Mouse (Mus musculus) liver, embryonic 14.5 days (tissue): ENCODE data around the gene Slc5a9. TPM values are rescaled to one million over a fixed set of nuclear protein-coding genes. Genes with fewer than 3 reads are reported as not detected.

Experiments used
- ATAC-seq: fragments of 200-750 bp; cut with Nextera tagmentation; 2 replicates; pipeline ENCODE4 v1.8.0; 2017; ENCODE audit warnings: moderate number of reproducible peaks, mild to moderate bottlenecking, moderate library complexity; ENCODE audit not compliant: insufficient read depth
- DNase-seq, 3 experiments: peaks; one replicate each; pipeline ENCODE4 v3.0.0-alpha.2; 2012 to 2013; ENCODE audit warnings: low read depth in 3 of 3, low spot score in 3 of 3
- H3K27ac ChIP-seq: fragments of 300-500 bp; sonication (generic); 2 replicates; pipeline ENCODE4 v1.5.1; 2014; ENCODE audit warnings: moderate library complexity, mild to moderate bottlenecking, control low read depth, inconsistent platforms
- H3K27me3 ChIP-seq: fragments of 300-500 bp; sonication (generic); 2 replicates; pipeline ENCODE4 v1.6.1; 2014; ENCODE audit warnings: mild to moderate bottlenecking, low read length, moderate library complexity; ENCODE audit not compliant: control insufficient read depth, insufficient read depth
- H3K36me3 ChIP-seq: fragments of 300-500 bp; sonication (generic); replicated peaks from 2 replicates; pipeline ENCODE4 v1.6.1; 2014; ENCODE audit warnings: low read depth; ENCODE audit not compliant: control insufficient read depth, insufficient read depth
- H3K4me1 ChIP-seq, 2 experiments: fragments of 200-500 bp in 1 of 2; fragments of 300-500 bp in 1 of 2; sonication (generic) in 1 of 2; replicated peaks; 2 replicates each; pipeline ENCODE4 v1.6.1; 2012 to 2014; ENCODE audit warnings: antibody characterized with exemption in 1 of 2, inconsistent platforms in 1 of 2, low read length in 1 of 2; ENCODE audit not compliant: control insufficient read depth in 2 of 2, insufficient read depth in 2 of 2
- H3K4me2 ChIP-seq: fragments of 300-500 bp; sonication (generic); 2 replicates; pipeline ENCODE4 v1.6.1; 2014; ENCODE audit warnings: low read depth, mild to moderate bottlenecking, control low read depth, moderate library complexity
- H3K4me3 ChIP-seq, 2 experiments: fragments of 200-500 bp in 1 of 2; fragments of 300-500 bp in 1 of 2; sonication (generic) in 1 of 2; 2 replicates each; pipeline ENCODE4 v1.5.1; 2012 to 2014; ENCODE audit warnings: low read depth in 2 of 2, low read length in 2 of 2, mild to moderate bottlenecking in 2 of 2, control low read depth in 1 of 2, inconsistent platforms in 1 of 2, moderate library complexity in 1 of 2; ENCODE audit not compliant: insufficient read depth in 1 of 2
- H3K9ac ChIP-seq: fragments of 300-500 bp; sonication (generic); replicated peaks from 2 replicates; pipeline ENCODE4 v1.6.1; 2014; ENCODE audit warnings: mild to moderate bottlenecking, control low read depth, moderate library complexity
- H3K9me3 ChIP-seq: fragments of 300-500 bp; sonication (generic); 2 replicates; pipeline ENCODE4 v1.6.1; 2016; ENCODE audit warnings: low read length, mixed read lengths; ENCODE audit not compliant: control insufficient read depth
- CTCF ChIP-seq: IDR thresholded peaks from 2 replicates; pipeline ENCODE4 v1.5.1; 2016; ENCODE audit warnings: antibody characterized with exemption, low read depth, control low read depth
- EP300 ChIP-seq: IDR thresholded peaks from 2 replicates; pipeline ENCODE4 v1.6.1; 2016; ENCODE audit warnings: antibody characterized with exemption, low read depth
- WGBS: fragments of 180-500 bp; shearing (Covaris S2); extraction: QIAGEN DNeasy Blood & Tissue Kit; methylation state at CpG from one replicate; pipeline ENCODE4 v1.1.7; 2014; ENCODE audit not compliant: insufficient replicate concordance; 5-methylcytosine and 5-hydroxymethylcytosine counted together
- polyA plus RNA-seq, 2 experiments: library from polyadenylated mRNA; depleted of rRNA in 1 of 2; stranded (reverse) in 1 of 2; unstranded in 1 of 2; fragments of >200 nt; fragmentation: Nextera tagmentation in 1 of 2; extraction: Ambion mirVana in 1 of 2; gene quantifications; 2 replicates each; pipeline versions ENCODE4 v1.2.1 to v1.2.3; 2012 to 2014

The Slc5a9 gene
- polyA plus RNA-seq, 2 experiments, result 0.03 to 0.04 TPM

- DNase-seq (no peak), ATAC-seq (no peak)
- H3K4me1 ChIP-seq, result no peaks in the 10 kb centered on the region
- H3K9ac ChIP-seq, result no peak overlapping the region
- no peak overlapping the region for H3K27ac ChIP-seq
- WGBS, result 59% methylated on average over 12 of the region's 12 CpGs
- no peak overlapping the region for H3K4me3 ChIP-seq
- TF ChIP-seq EP300 (no peak), CTCF (no peak)
- H3K36me3 ChIP-seq, result no peaks in the 10 kb centered on the region
- H3K9me3 ChIP-seq, result no peaks in the 10 kb centered on the region
- H3K27me3 ChIP-seq, result no peaks in the 10 kb centered on the region
- H3K4me2 ChIP-seq, result no peak overlapping the region
Observed at GRCm38 (mm10) chr4:111883543-111883942, 19.2 kb downstream of the Slc5a9 start.

- Histone ChIP-seq H3K4me1 (no peaks in the 10 kb centered on the region), H3K9ac (no peak overlapping the region), H3K27me3 (no peaks in the 10 kb centered on the region), H3K4me2 (no peak overlapping the region), H3K9me3 (no peaks in the 10 kb centered on the region), H3K36me3 (no peaks in the 10 kb centered on the region), H3K4me3 (no peak overlapping the region), H3K27ac (no peak overlapping the region)
- DNase-seq, result no peak
- WGBS, result 21% methylated on average over 4 of the region's 4 CpGs
- TF ChIP-seq EP300 (no peak), CTCF (no peak)
- ATAC-seq, result no peak
Observed at GRCm38 (mm10) chr4:111880112-111880875, 22.4 kb downstream of the Slc5a9 start.

GRCm38 (mm10) chr4:111867743-111868401 is 34.8 kb downstream of the Slc5a9 start:
- H3K9me3 ChIP-seq, result no peaks in the 10 kb centered on the region
- H3K27me3 ChIP-seq, result no peaks in the 10 kb centered on the region
- no peaks in the 10 kb centered on the region for H3K4me1 ChIP-seq
- no peak overlapping the region for H3K27ac ChIP-seq
- WGBS, result 47% methylated on average over 2 of the region's 2 CpGs
- ATAC-seq (no peak), DNase-seq (no peak)
- H3K4me3 ChIP-seq, result no peak overlapping the region
- no peak for TF ChIP-seq CTCF
- no peak for TF ChIP-seq EP300
- no peak overlapping the region for H3K9ac ChIP-seq
- no peak overlapping the region for H3K4me2 ChIP-seq
- no peaks in the 10 kb centered on the region for H3K36me3 ChIP-seq

- WGBS, result 60% methylated on average over 5 of the region's 5 CpGs
- ATAC-seq (no peak), DNase-seq (no peak)
- no peaks in the 10 kb centered on the region for H3K27me3 ChIP-seq
- H3K4me1 ChIP-seq, result no peaks in the 10 kb centered on the region
- no peak overlapping the region for H3K4me2 ChIP-seq
- TF ChIP-seq EP300 (no peak), CTCF (no peak)
- H3K36me3 ChIP-seq, result no peaks in the 10 kb centered on the region
- H3K9ac ChIP-seq, result no peak overlapping the region
- H3K4me3 ChIP-seq, result no peak overlapping the region
- H3K27ac ChIP-seq, result no peak overlapping the region
- no peaks in the 10 kb centered on the region for H3K9me3 ChIP-seq
Observed at GRCm38 (mm10) chr4:111866701-111867100, 36.0 kb downstream of the Slc5a9 start.

GRCm38 (mm10) chr4:111852626-111853025 is 50.1 kb downstream of the Slc5a9 start:
- Histone ChIP-seq H3K4me1 (no peaks in the 10 kb centered on the region), H3K27me3 (no peaks in the 10 kb centered on the region), H3K9me3 (no peaks in the 10 kb centered on the region), H3K9ac (no peak overlapping the region), H3K4me2 (no peak overlapping the region), H3K36me3 (no peaks in the 10 kb centered on the region), H3K4me3 (no peak overlapping the region), H3K27ac (no peak overlapping the region)
- TF ChIP-seq EP300 (no peak), CTCF (no peak)
- no peak for ATAC-seq
- DNase-seq, result no peak
